Mouse (Mus musculus) naive thymus-derived CD4-positive, alpha-beta T cell, adult 2 months (primary cell): ENCODE measurements around the gene Afm.

ENCODE experiments used
- DNase-seq: peaks from one replicate; pipeline ENCODE4 v3.0.0-alpha.2; 2011; ENCODE audit warnings: low read depth

Afm gene

DNA sequence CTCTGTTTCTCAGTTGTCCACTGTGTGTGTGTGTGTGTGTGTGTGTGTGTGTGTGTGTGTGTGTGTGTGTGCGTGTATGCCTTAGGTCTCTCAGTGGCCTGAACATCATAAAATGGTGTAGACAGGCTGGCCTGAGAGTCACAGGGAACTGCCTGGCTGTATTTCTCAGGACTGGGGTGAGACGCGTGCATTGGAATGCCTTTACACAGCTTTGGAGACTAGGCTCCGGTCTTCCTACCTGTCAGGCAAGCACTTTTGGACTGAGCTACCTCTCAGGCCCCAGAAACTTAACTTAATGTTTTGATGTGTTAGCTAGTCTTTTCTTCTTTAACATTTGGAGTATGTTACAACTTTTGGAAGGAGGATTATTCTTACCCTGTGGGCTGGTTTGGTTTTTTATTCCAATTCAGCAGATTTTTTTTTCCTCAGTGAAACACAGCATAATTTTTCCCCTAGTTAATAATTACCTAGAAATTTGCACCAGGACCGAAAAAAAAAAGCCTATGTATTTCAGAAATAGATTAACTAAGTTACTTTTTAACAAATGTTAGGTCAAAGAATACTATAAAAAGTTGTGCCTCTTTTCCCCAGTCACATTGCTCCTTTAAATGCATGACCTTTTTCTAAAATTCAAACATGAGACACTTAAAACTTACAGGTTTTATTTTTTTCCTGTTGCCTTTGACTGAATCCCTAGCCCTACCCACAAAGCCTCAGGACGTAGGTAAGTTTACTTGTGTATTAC lies at the start of gene Afm:
Gene Afm (plus strand): TSS at position 577 of the 745 bp plus-strand sequence.
- no peak for DNase-seq

GRCm38 (mm10) chr5:90470836-90471235 lies 47.9 kb upstream of the Afm start:
- DNase-seq: no peak

GRCm38 (mm10) chr5:90473902-90474301 lies 44.8 kb upstream of the Afm start:
- no peak for DNase-seq

DNA sequence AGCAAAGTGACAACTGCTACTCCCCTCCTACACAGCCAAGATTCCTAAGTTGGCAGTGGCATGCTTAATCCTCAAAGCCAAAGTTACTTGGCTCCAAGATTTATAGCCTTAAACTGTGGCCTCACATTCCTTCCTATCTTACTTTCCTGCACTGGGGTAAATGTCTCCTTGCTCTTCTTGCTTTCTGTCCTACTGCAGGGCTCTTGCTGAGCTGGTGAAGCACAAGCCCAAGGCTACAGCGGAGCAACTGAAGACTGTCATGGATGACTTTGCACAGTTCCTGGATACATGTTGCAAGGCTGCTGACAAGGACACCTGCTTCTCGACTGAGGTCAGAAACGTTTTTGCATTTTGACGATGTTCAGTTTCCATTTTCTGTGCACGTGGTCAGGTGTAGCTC lies 44.4 kb upstream of the Afm start:
- DNase-seq: no peak

DNA sequence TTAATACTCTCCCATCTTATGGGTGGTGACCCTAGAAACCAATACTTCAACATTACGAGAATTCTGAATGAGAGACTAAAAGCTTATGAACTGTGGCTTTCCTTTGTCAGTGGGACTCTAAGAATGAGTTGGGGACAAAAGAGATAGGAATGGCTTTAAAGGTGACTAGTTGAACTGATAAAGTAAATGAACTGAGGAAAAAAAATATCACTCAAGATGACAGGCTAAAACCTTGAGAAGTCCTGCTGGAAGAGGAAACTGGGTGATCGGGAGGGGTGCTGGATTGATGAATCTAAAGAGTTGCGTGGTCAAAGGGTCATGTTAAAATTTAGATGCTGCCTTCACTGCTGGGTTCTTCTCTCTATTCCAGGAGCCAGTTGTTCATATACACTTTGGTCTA lies 42.0 kb upstream of the Afm start:
- DNase-seq: no peak

- no peak for DNase-seq
These were observed 41.2 kb upstream of the Afm start for GRCm38 (mm10) chr5:90477308-90478140.

DNA sequence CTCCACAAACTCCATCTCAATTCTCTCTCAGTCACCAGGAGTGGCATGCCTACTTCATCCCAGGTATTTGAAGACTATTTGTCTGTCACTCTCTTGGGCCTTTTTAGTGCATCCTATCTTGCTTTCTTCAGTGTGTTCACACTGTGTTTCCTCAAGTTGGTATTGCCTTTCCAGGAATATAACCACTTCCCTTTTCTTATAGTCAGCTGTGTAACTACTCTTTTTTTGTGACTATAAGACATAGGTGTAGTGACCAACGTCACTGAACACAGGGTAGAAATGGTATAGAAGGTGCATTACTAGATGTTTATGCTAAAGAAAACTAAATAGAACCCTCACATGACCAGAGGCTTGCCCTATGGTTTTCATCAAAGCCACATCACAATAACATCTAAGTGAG lies 39.8 kb upstream of the Afm start:
- no peak for DNase-seq

DNA sequence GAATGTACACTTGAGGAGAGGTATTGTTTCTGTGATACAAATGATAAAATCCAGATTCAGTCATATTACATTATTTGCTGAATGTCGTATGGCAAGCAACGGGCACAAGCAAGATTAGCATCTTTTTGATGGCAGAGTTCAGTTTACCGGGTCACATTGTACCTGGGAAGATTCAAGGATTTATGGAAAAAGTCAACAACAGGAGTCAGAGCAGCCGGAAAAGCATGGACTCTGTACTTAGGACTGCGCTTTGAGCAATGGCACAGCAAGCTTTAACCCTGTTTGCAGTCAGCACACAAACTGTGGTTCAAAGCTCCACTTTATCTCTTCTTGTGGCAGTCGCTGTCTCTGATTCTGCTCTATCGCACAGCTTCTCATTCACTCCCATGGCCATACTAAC lies 33.1 kb upstream of the Afm start:
- DNase-seq: no peak

- no peak for DNase-seq
These were observed 30.4 kb upstream of the Afm start for GRCm38 (mm10) chr5:90488323-90488722.

DNA sequence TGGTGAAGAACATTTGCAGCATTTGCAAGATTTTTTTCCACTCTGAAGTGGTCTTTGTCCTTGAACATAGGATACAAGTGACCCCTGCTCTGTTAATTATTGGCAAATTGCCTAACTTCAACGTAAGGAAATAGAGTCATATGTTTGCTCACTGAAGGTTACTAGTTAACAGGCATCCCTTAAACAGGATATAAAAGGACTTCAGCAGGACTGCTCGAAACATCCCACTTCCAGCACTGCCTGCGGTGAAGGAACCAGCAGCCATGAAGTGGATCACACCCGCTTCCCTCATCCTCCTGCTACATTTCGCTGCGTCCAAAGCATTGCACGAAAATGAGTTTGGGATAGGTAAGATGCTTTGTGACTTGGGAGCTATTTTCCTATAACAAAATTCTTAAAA lies 28.2 kb upstream of the Afm start, which contains the start of gene Afp:
Gene Afp (plus strand): TSS at position 220 of the 400 bp plus-strand sequence.
- no peak for DNase-seq

- DNase-seq: peak; percentile 77
These were observed 26.3 kb upstream of the Afm start for GRCm38 (mm10) chr5:90492440-90492839.

GRCm38 (mm10) chr5:90494308-90494707 lies 24.4 kb upstream of the Afm start:
- DNase-seq: no peak

GRCm38 (mm10) chr5:90499509-90499908 lies 19.2 kb upstream of the Afm start:
- DNase-seq: no peak

GRCm38 (mm10) chr5:90500714-90501113 lies 18.0 kb upstream of the Afm start:
- peak; percentile 83 for DNase-seq

- DNase-seq: no peak
These were observed 17.0 kb upstream of the Afm start for GRCm38 (mm10) chr5:90501752-90502151.

GRCm38 (mm10) chr5:90504742-90505141 lies 14.0 kb upstream of the Afm start:
- DNase-seq: no peak

- DNase-seq: no peak
These were observed 12.2 kb upstream of the Afm start for GRCm38 (mm10) chr5:90506507-90506906.

DNA sequence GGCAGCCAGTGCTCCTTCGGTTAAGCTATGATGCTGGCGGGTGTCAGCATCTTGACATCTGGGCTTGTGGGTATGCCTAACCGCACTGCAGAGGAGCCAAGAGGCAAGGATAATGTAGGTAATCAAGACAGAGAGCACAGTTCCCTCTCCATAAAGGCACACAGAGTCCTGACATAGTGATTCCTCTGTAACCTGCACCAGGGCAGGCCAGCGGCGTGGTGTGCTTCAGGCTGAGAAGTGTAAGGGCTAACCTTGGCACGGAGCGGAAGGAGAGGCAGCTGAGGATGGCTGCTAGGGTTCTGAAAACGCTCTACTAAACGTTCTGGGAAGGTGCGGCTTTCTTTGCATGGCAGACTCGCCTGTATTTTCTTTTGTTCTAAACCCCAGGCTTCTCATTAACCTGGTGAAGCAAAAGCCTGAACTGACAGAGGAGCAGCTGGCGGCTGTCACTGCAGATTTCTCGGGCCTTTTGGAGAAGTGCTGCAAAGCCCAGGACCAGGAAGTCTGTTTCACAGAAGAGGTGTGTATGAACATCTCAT lies 11.3 kb upstream of the Afm start:
- DNase-seq: no peak

DNA sequence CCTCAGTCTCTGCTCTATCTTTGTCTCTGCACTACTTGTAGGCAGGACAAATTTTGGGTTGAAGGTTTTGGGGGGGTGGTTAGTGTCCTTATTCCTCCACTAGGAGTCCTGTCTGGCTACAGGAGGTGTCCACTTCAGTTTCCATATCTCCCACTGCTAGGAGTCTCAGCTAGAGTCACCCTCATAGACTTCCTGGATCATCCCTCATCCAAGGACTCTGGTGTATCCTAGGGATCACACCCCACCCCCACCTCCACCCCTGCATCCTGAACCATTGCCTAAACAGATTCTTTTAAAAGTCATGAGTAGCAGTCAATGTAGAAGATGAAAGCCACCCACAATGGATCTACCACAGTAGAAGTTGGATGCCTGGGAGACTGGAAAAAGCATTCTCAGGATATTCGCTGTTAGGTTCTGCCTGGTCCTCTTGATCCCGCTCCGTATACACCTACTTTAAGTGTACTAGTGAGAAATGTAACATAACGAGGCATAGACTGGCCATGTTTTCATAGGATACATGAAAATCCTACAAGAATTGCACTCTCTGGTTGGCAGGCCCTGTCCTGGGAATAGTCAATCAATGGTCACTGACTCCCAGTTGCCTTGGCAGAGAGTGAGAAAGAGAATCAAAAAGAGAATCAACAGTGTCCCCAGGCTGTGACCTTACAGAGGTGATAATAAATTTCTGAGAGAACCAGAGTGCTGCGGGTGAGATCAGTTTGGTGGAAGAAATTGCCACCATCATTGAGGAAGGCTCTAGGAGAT lies 8.7 kb upstream of the Afm start:
- DNase-seq: no peak

DNA sequence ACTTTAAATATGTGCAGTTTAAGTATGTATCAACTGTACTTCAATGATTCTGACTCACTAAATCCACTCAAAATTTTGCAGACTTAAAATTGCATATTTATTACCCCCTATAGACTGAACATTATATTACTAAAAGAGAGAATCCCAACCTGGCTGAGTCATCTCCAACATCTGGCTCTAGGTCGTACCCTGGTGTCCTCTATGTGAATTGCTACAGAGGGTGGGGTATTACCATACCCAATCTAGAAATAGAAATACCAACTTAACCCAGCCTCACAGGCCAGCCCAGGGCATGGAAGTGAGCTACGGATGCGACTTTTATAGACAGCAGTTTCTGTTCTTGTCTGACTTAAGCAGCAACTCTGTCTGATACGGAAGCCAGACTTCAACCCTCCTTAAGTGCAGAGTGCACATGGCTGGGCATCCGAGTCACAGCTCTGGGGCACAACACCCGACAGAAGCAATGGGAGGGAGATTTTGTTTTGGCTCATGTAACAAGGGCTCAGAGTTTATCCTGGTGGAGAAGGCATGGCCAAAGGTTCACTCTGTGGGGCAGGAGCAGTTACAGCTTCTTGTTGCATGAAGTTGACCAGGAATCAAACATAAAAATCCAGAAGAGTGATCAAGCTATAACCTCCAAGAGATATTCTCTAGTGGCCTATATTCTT lies 6.3 kb upstream of the Afm start:
- no peak for DNase-seq

DNA sequence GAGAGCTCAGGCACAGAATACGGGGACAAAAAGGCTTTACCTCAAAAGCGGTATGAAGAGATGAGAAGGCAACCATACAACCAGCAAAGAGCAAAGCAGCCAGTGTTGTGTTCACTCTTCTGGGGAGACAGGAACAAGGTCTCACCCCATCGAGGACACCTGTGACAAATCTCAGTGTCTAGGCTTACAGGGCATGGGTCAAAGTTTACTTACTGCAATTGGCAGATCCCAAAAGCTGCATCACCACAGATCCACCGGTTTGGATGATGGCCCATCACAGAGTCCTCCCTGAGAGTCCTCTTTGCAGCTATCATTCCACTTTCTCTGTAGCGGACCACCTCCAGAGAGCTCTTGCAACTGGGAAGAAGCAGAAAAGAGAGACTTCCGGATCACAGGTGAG lies 3.2 kb upstream of the Afm start:
- no peak for DNase-seq

GRCm38 (mm10) chr5:90551191-90551590 lies 32.5 kb downstream of the Afm start:
- DNase-seq: no peak
